Mouse (Mus musculus): ENCODE data around the gene Abr. TPM values are rescaled to one million over a fixed set of nuclear protein-coding genes. Genes with fewer than 3 reads are reported as not detected.

The Abr gene
- total RNA-seq, 2 experiments from 2014 or later: 8.2 to 12.7 TPM

DNA sequence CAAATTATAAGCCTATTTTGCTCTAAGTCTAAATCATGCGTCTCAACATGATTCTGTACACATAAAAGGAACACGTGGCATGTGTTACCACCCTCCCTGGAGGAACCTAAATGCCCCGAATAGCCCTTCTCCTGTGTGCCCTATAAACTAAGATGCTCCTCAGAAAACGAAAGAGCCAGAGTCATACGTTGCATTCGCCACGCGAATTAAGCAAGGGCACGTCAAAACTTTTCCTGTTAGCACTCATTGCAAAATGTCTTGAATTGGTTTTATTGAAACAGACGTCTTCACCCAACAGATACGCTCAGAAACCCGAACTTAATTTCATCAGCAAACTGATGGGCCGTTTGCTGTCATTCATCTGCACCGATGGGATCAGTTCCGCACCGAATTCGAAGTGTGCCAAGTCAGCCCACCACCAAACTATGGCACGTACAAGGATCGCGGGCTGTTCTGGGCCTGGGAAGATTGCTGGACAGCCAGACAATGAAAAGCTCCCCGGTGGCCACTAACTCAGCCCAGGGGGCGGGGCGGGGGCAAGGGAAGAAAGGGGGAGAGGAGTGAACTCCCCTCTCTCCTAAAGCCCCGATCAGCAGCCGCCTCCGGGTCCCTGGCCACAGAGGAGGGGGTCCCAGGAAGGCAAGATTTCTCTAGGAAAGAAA, 224.3 kb downstream of the Abr start:
- DNase-seq: no peak
- intact Hi-C loops (cut with DNase I): loop anchor here (5.0 kb wide), 2 partner anchors 80 to 125 kb away; no protein-coding TSS in a partner anchor

DNA sequence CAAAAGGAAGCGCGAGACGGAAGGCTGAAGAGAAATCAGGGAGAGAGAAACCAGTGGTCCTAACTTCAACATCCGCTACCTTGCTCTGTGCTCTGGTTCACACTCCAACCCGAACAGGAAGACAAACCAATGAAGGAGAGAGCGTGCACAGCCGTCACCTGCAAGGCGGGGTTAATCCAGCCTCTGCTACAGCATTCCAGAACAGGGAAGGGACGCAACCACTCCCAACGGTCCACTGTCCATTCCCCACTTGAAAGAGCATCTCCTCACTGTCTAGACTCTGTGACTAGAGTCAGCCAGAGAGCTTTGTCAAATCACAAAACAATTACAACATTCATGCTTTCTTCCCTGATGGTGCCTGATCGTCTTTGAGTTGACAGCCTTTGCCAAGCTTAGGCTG, 229.1 kb downstream of the Abr start:
- DNase-seq: no peak
- intact Hi-C loops (cut with DNase I): no loop called here

DNA sequence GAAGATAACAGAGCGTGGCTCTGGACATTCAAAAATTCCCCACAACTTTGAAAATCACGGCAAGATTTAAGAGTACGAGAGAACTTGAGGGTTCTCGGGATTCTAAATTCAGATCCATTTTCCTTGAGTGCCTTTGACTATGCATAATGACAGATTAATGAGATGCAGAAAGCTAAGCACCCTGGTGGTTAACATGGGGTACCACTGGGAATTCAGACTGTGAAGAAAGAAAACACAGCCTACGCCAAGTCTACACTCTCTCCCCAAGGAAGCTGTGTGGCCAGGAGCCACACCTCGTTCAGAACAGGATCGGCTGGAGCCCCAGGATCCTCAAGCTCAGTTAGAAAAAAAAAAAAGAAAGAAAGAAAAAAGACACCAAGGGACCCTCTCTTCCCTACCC, 229.6 kb downstream of the Abr start:
- intact Hi-C loops (cut with DNase I): no loop called here
- DNase-seq: no peak

DNA sequence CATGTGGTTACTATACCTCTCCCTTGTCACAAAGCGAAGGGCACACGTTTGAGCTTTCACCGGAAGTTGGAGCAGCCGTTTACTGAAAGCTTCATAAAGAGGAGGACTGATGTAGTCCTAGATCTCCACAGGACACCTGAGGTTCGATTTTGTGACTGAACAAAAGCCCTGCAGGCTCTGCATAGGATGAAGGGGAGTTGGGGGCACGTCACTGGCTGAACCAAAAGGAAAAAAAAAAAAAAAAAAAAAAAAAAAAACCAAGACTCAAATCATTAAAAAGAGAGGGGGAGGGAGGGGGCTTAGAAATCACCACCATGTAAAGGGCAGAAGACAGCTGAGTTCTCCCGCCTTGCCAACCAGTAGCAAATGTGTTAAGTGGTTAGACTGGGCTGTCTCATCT, 233.4 kb downstream of the Abr start:
- DNase-seq: no peak
- intact Hi-C loops (cut with DNase I): no loop called here

DNA sequence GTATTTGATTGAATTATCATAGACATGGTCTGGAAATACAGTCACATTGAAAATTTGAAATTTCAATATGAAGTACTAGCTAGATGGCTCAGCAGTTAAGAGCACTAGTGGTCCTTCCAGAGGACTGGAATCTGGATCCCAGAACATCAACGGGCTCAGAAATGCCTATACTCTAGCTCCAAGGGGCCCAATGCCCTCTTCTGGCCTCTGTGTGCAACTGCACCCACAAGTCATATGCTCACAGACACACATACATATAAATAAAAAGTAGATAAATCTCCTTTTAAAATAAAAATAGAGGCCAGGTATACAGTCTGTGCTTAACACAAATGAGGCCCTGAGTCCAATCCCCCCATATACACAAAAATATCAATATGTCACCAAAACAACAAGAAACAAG, 235.0 kb downstream of the Abr start:
- intact Hi-C loops (cut with DNase I): no loop called here
- no peak for DNase-seq

DNA sequence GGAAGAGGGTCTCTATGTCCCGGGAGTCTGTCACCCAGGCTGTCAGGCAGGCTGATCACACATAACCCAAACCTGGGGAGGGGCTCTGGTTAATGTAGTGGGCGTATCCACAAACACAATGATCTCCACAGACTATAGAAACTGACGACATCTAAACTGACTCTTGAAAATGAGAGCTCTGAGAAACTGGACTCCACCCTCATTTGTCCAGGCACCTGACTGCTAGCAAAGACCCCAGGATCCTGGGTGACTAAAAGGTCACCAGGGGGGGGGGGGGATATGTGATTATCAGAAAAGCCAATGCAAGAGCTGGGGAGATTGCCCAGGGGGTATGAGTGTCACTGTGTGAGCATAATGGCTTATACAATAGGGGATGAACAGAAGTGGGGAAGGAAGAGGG, 236.4 kb downstream of the Abr start:
- intact Hi-C loops (cut with DNase I): no loop called here
- DNase-seq: no peak

DNA sequence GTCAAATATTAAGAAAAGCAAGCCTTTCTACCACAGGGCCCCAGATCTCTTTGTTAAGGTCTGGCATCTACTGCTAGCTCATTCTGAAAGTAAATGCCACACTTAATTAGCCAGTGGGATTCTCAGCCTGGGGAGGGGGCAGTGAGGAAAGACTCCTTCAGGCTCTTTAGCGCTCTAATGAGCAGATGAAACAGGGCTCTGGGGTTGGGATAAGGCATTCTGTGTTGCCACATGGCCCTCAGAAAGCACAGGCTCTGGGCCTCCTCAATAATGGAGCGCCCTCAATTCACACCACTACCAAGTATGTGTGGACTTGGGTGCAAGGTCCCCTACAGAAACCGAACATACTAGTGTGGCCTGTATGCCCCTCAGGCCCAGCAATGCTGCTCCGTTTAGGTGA, 237.1 kb downstream of the Abr start:
- DNase-seq: no peak
- intact Hi-C loops (cut with DNase I): no loop called here

DNA sequence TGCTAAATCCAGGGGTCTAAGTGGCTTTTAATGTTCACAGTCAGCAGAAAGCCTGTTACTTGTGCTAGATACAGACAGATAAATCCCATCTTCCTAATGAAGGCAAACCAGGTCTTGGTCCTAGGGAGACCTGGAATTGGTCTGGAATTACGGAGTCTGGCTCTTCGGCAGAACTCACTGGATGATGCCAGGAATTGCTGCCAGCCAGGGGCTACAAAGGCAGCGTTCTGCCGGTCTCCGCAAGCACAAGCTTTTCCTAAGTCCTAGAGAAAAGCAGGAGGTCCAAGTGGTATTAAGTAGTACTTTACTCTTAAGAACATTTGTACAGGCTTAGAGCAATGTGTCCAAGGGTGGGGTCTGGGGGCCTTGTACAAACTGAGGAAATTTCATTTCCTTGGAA, 237.8 kb downstream of the Abr start:
- DNase-seq: no peak
- intact Hi-C loops (cut with DNase I): no loop called here

DNA sequence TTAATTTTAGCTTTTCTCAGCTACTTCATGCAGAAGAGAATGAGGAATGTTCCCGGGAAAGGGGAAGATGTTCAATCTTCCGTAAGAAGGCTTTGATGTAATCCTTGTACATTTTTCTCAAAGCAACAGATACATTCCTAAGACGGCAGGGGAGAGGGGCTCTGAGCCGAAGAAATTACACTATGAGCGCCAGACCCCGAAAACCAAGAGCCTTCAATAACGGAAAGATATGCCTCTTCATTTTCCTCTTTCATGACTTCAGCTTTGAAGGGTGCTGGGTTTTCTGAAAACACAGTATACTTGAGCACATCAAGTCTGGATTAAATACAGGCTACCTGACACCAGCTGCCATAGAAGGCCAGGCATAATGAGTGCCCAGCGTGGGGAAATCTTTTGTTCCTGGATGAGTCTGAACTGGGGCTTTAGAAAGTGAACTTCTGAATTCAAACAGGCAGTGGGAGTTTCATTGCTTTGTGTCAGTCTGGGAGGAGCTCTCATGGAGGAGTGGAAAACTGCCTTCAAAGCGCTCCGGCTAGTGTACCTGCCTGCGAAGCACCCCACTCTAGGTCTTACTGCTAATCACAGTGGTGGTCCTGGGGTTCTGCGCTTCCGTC, 239.3 kb downstream of the Abr start:
- DNase-seq: no peak
- intact Hi-C loops (cut with DNase I): no loop called here

DNA sequence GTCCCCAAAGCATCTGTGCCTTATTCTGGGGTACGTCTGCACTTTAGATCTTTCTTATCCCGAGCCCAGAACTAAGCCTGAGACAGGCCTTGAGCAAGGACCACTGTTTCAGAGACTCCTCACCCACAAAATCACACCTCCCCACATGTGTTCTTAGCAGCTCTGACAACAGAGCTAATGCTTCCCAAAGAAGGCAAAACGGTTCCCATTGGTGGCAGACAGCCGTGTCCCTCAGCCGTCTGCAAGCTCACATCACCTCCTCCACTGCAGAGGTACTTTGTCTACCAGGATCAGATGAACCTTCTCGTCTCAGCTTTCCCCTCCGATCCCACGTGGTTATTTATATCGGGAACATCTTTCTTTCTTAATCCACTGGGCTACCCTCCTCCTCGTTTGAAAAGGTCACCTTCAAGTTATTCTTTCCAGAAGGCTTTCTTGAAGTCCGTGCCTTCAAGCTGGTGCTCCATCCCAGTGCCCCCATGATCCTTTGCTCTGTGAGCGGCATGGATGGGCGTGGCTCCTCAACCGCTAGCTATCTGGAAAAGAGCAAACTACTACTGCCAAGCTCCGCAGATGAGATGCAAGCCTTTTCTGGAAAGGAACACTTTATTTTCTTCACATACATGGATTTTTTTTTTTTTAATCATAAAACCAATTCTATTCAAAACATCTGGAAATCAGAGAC, 240.8 kb downstream of the Abr start:
- DNase-seq: no peak
- intact Hi-C loops (cut with DNase I): no loop called here

DNA sequence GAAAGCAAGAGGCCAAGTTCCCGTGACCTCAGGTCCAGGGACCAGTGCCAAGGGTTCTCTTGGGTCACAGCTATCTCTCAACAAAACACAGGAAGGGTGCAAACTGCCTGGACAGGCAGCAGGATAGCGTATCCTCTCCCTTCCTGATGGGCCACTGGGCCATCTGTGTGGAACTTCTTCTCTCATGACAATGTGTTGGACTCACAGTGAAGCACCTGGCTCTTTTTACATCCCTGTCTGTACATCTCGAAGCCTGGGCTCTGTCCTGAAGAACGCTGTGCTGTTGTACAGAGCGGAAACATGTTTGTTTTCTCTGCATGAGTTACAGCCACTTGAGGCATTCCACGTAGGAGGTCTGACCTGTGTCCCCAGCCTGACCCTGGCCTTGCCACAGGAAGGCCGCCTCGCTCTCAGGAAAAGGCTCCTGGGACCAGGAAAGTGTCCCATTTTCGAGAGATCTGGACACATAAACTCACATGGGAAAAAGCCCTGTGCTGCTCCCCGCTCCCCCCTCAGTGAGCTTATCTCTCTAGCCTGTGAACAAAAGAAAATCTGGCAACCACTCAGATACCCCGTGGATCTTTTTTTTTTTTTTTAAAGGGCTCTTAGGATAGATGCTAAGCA, 242.1 kb downstream of the Abr start:
- intact Hi-C loops (cut with DNase I): no loop called here
- peak in 1 of 2 experiments; percentile 40 for DNase-seq

DNA sequence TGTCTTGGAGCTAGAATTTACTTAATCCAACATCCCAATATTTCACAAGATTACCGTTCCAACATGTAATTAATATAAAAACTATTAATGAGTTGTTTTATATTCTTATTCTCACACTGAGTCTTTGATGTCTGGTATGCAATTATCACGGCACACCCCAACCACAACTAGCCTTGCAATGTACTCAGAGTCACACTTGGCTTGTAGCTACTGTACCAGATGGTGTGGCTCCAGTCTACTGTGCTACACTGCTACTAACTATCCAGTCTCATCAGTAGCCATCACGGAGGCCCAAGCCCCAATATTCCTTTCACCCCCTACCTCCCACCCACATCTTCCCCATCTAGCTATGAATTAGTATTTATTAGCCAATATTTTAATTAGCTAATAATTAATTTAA, 245.7 kb downstream of the Abr start:
- no peak for DNase-seq
- intact Hi-C loops (cut with DNase I): no loop called here

DNA sequence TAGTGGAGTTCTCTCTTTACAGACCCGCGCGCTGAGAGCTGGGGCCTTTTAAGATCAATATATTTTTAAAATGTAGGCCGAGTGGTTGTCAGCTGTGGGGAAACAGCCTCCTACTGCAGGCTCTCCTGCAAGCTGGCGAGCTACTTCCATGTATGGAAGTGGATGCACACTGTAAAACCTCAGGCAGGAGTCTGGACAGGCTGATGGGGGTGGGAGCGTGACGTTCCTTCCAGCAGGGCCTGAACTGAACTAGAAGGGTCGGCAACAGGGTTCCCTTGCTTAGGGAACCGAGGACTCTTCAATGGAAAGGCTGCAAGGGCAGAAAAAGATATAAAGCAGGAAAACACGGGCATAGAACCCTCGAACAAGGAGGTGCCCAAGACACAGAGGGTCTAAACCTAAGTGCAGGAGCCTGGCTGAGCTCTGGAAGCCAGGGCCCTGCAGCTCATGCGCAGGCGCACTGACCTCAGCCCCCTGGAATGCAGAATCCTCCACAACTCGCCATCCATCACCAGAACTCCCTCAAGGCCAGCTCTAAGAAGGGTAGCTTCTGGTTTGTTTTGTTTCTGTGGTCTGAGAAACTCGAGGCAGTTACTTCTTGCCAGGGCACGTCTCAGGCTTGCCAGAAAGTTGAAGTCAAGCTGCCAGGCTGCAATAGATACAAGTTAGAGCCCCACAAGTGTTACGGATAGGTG, 247.5 kb downstream of the Abr start:
- intact Hi-C loops (cut with DNase I): no loop called here
- DNase-seq: peak; percentile 56 to 62

DNA sequence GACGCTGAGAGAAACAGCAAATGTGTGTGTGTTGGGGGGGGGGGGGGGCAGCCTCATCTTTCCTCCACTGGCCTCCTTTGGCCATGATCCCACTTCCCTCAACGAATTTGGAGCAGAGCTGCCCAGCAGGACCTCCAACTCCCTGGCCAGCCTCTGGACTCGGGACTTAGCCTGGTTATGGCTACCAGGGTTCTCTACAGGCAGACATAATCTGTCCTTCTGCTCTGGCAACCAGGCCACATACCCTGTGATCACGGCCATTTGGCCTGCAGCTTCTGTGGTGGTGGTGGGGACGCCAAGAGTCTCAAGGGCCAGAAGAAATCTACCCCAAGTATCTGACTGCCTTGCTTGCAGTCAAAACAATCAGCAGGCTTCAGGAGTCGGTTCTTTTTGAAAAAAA, 249.6 kb downstream of the Abr start:
- intact Hi-C loops (cut with DNase I): no loop called here
- DNase-seq: peak; percentile 38 to 55

DNA sequence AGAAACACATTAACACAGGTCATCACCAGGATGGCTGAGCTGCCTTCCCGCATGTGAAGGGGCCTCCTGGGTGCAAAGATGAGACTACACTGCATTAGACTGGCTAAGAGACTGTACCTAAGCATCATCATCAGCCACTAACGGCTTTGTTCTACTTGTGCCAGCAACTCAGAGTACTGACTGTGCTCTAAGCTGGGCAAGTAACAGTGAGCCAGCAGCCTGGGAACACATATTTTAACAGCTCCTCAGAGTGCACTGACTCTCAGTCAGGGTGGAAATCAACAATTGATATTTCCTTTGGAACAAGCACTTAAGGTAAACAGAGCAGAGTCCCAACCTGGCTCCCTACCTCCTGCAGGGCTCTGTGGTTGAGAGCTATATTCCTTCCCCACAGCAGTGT, 250.0 kb downstream of the Abr start:
- no peak for DNase-seq
- intact Hi-C loops (cut with DNase I): no loop called here

DNA sequence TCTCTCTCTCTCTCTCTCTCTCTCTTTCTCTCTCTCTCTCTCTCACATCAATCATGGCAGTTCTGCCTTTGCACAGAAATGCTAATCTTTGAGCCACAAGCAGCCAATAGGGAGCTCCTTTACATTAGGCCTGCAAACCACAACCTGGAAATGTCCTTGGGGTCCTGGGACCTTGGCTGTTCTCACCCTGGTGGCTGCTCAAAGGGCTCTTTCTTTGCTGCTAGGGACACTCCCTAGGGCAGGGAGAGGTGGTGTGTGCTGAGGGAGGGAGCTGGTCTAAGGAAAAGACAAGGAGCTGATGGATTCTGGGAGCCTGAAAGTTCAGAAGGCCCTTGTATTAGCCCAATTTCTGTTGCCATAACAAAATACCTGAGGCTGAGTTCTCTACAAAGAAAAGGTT, 251.6 kb downstream of the Abr start:
- intact Hi-C loops (cut with DNase I): no loop called here
- no peak for DNase-seq

Other genes starting within 250 kb of the Abr start
- 10 to 100 TPM; 26.3 to 37.3 TPM for gene Nxn, start 223.2 kb downstream of the Abr start, total RNA-seq (2021)
- gene Timm22, start 215.4 kb downstream of the Abr start, total RNA-seq (2021): 10 to 100 TPM; 34.3 to 36.2 TPM
- gene Bhlha9, start 50.2 kb upstream of the Abr start, total RNA-seq (2021): not detected
- 1 to 10 TPM; 1.0 to 2.1 TPM for gene Trarg1, start 57.5 kb upstream of the Abr start, total RNA-seq (2021)
- gene Gosr1, start 141.3 kb upstream of the Abr start, total RNA-seq (2021): 10 to 100 TPM; 19.3 to 20.5 TPM
- gene Cpd, start 224.7 kb upstream of the Abr start, total RNA-seq (2021): 10 to 100 TPM; 28.2 to 28.9 TPM

Measured in gastrocnemius, postnatal 36 days (tissue).